Mouse (Mus musculus) hindlimb bud, embryonic 11.5 days (tissue): ENCODE measurements around the gene Surf2.
"Not testable (repeated sequence)": the region's sequence is repeated elsewhere in the genome, so short reads cannot be mapped to it uniquely, and the experiment has no call there.

Experiments used
- DNase-seq: peaks from one replicate; pipeline ENCODE4 v3.0.0-alpha.2; 2012; ENCODE audit warnings: low read depth, low spot score; ENCODE audit errors: extremely low spot score

Surf2 gene

GRCm38 (mm10) chr2:26915927-26916728 lies at the start of gene Surf2, which contains the start of gene Surf1:
TSS of gene Surf2 (plus strand) at chr2:26916367.
TSS of gene Surf1 (minus strand) at chr2:26916530.
- no peak for DNase-seq

- DNase-seq: no peak
These were observed 45.5 kb upstream of the Surf2 start for GRCm38 (mm10) chr2:26870666-26871065.

- no peak for DNase-seq
These were observed 37.6 kb upstream of the Surf2 start for GRCm38 (mm10) chr2:26878571-26878970.

- not testable (repeated sequence) for DNase-seq
These were observed 30.6 kb upstream of the Surf2 start for GRCm38 (mm10) chr2:26885541-26885940.

GRCm38 (mm10) chr2:26886170-26886569 lies 30.0 kb upstream of the Surf2 start:
- DNase-seq: not testable (repeated sequence)

- DNase-seq: no peak
These were observed 20.3 kb upstream of the Surf2 start for GRCm38 (mm10) chr2:26895898-26896297.

GRCm38 (mm10) chr2:26900731-26901130 lies 15.4 kb upstream of the Surf2 start:
- DNase-seq: no peak

- DNase-seq: no peak
These were observed 14.2 kb upstream of the Surf2 start for GRCm38 (mm10) chr2:26901834-26902400.

GRCm38 (mm10) chr2:26902467-26903220 lies 13.5 kb upstream of the Surf2 start, which contains the start of gene Surf6:
TSS of gene Surf6 (minus strand) at chr2:26902879.
- DNase-seq: peak; percentile 86

GRCm38 (mm10) chr2:26903311-26903710 lies 12.9 kb upstream of the Surf2 start:
- DNase-seq: no peak

- DNase-seq: no peak
These were observed 10.2 kb upstream of the Surf2 start for GRCm38 (mm10) chr2:26905936-26906335.

GRCm38 (mm10) chr2:26906431-26906830 lies 9.7 kb upstream of the Surf2 start:
- DNase-seq: no peak

- DNase-seq: no peak
These were observed 9.1 kb upstream of the Surf2 start for GRCm38 (mm10) chr2:26907109-26907508.

GRCm38 (mm10) chr2:26908710-26909386 lies 7.3 kb upstream of the Surf2 start:
- no peak for DNase-seq

- DNase-seq: no peak
These were observed 6.8 kb upstream of the Surf2 start for GRCm38 (mm10) chr2:26909387-26909784.

- DNase-seq: peak; percentile 98
These were observed 5.8 kb upstream of the Surf2 start, which contains the start of the genes Med22 and Rpl7a for GRCm38 (mm10) chr2:26910124-26910993. TSS of gene Med22 (minus strand) at chr2:26910677. TSS of gene Rpl7a (plus strand) at chr2:26910764.

GRCm38 (mm10) chr2:26910994-26911765 lies 5.0 kb upstream of the Surf2 start:
- DNase-seq: no peak

GRCm38 (mm10) chr2:26912253-26912770 lies 3.9 kb upstream of the Surf2 start:
- DNase-seq: no peak
